Mouse (Mus musculus) Muller cell, postnatal 12 days (primary cell): Measurements from ENCODE around the gene Bicc1.
"Not testable (repeated sequence)": the region's sequence is repeated elsewhere in the genome, so short reads cannot be mapped to it uniquely, and the experiment has no call there.

Experiments
- DNase-seq: peaks from one replicate; pipeline ENCODE4 v3.0.0-alpha.2; 2015; ENCODE audit errors: inconsistent ontology term

Gene Bicc1

GRCm38 (mm10) chr10:70996051-70996450 is 163.4 kb downstream of the Bicc1 start:
- DNase-seq, result no peak

GRCm38 (mm10) chr10:70994135-70994497 is 165.4 kb downstream of the Bicc1 start:
- no peak for DNase-seq

GRCm38 (mm10) chr10:70993497-70994134 is 165.9 kb downstream of the Bicc1 start:
- DNase-seq, result peak; percentile 3

GRCm38 (mm10) chr10:70987396-70987795 is 172.1 kb downstream of the Bicc1 start:
- no peak for DNase-seq

- no peak for DNase-seq
Observed at GRCm38 (mm10) chr10:70983036-70983670, 176.3 kb downstream of the Bicc1 start.

- no peak for DNase-seq
Observed at GRCm38 (mm10) chr10:70982156-70982555, 177.3 kb downstream of the Bicc1 start.

- DNase-seq, result no peak
Observed at GRCm38 (mm10) chr10:70979657-70980056, 179.8 kb downstream of the Bicc1 start.

- no peak for DNase-seq
Observed at GRCm38 (mm10) chr10:70977141-70977540, 182.4 kb downstream of the Bicc1 start.

- no peak for DNase-seq
Observed at GRCm38 (mm10) chr10:70976633-70977032, 182.9 kb downstream of the Bicc1 start.

- no peak for DNase-seq
Observed at GRCm38 (mm10) chr10:70971156-70971555, 188.3 kb downstream of the Bicc1 start.

GRCm38 (mm10) chr10:70968848-70969683 is 190.4 kb downstream of the Bicc1 start:
- no peak for DNase-seq

- DNase-seq, result no peak
Observed at GRCm38 (mm10) chr10:70966642-70967345, 192.7 kb downstream of the Bicc1 start.

GRCm38 (mm10) chr10:70964706-70965105 is 194.8 kb downstream of the Bicc1 start:
- DNase-seq, result no peak

- peak; percentile 46 for DNase-seq
Observed at GRCm38 (mm10) chr10:70963599-70964193, 195.8 kb downstream of the Bicc1 start.

- DNase-seq, result no peak
Observed at GRCm38 (mm10) chr10:70961641-70962040, 197.9 kb downstream of the Bicc1 start.

- DNase-seq, result not testable (repeated sequence)
Observed at GRCm38 (mm10) chr10:70960396-70960795, 199.1 kb downstream of the Bicc1 start.

- no peak for DNase-seq
Observed at GRCm38 (mm10) chr10:70952770-70953147, 206.7 kb downstream of the Bicc1 start.

- no peak for DNase-seq
Observed at GRCm38 (mm10) chr10:70952056-70952769, 207.3 kb downstream of the Bicc1 start.

- DNase-seq, result no peak
Observed at GRCm38 (mm10) chr10:70950105-70950424, 209.4 kb downstream of the Bicc1 start.

- DNase-seq, result peak; percentile 85
Observed at GRCm38 (mm10) chr10:70949254-70950104, 210.0 kb downstream of the Bicc1 start.
